Mouse (Mus musculus) ES-E14 (cell line): ENCODE measurements around the gene Msl1. TPM values are rescaled to one million over a fixed set of nuclear protein-coding genes. Genes with fewer than 3 reads are reported as not detected.

ENCODE experiments used
- DNase-seq: peaks from one replicate; pipeline ENCODE4 v3.0.0-alpha.2; 2013; ENCODE audit warnings: low read depth, low spot score
- H3K27ac ChIP-seq: 2 replicates; pipeline ENCODE4 v1.5.1; 2012; ENCODE audit warnings: low read depth, mild to moderate bottlenecking, low read length, moderate library complexity, mixed read lengths; ENCODE audit not compliant: poor library complexity, insufficient read depth, severe bottlenecking
- H3K36me3 ChIP-seq: 2 replicates; pipeline ENCODE4 v1.6.1; 2012; ENCODE audit warnings: mild to moderate bottlenecking, low read length, moderate library complexity, mixed read lengths; ENCODE audit not compliant: control insufficient read depth, poor library complexity, insufficient read depth, severe bottlenecking
- H3K4me1 ChIP-seq, 2 experiments: fragments of 150-350 bp in 1 of 2; sonication (generic) in 1 of 2; 2 replicates each; pipeline ENCODE4 v1.6.1; 2012; ENCODE audit warnings: low read length in 2 of 2, mild to moderate bottlenecking in 1 of 2, mixed read lengths in 1 of 2; ENCODE audit not compliant: control insufficient read depth in 2 of 2, insufficient read depth in 2 of 2, poor library complexity in 1 of 2
- H3K4me3 ChIP-seq, 2 experiments: fragments of 150-350 bp in 1 of 2; sonication (generic) in 1 of 2; 2 replicates each; pipeline ENCODE4 v1.5.1; 2012; ENCODE audit warnings: low read length in 2 of 2, low read depth in 1 of 2, mild to moderate bottlenecking in 1 of 2, mixed read lengths in 1 of 2; ENCODE audit not compliant: insufficient read depth in 1 of 2, poor library complexity in 1 of 2, severe bottlenecking in 1 of 2
- H3K9ac ChIP-seq: 2 replicates; pipeline ENCODE4 v1.6.1; 2012; ENCODE audit warnings: low read depth, mild to moderate bottlenecking, low read length, mixed read lengths; ENCODE audit not compliant: poor library complexity, insufficient read depth, severe bottlenecking
- H3K9me3 ChIP-seq: fragments of 150-350 bp; sonication (generic); 2 replicates; pipeline ENCODE4 v1.6.1; 2012; ENCODE audit warnings: low read depth, mild to moderate bottlenecking, low read length; ENCODE audit not compliant: control insufficient read depth, insufficient read depth
- CHD2 ChIP-seq: IDR thresholded peaks from 2 replicates; pipeline ENCODE4 v1.6.1; 2014; ENCODE audit warnings: mild to moderate bottlenecking, low read depth, low read length, inconsistent platforms
- HCFC1 ChIP-seq: IDR thresholded peaks from 2 replicates; pipeline ENCODE4 v1.6.1; 2012; ENCODE audit warnings: low read length, inconsistent platforms, borderline replicate concordance; ENCODE audit not compliant: insufficient read depth
- MAFK ChIP-seq: IDR thresholded peaks from 2 replicates; pipeline ENCODE4 v1.6.1; 2014; ENCODE audit warnings: mild to moderate bottlenecking, low read depth, low read length, inconsistent platforms; ENCODE audit not compliant: insufficient read depth
- ZC3H11A ChIP-seq: IDR thresholded peaks from 2 replicates; pipeline ENCODE4 v1.6.1; 2012; ENCODE audit warnings: low read depth, mild to moderate bottlenecking, inconsistent platforms, low read length, borderline replicate concordance
- ZNF384 ChIP-seq: IDR thresholded peaks from 2 replicates; pipeline ENCODE4 v1.6.1; 2012; ENCODE audit warnings: low read depth, low read length, inconsistent platforms
- in situ Hi-C, 2 experiments: fragments of 600-800 bp; cut with MboI; formaldehyde crosslinking; loops; one replicate each; pipeline ENCODE4 v1.15.1; 2025; ENCODE audit warnings: low sequenced_read_pairs in 2 of 2, inconsistent platforms in 1 of 2; ENCODE audit not compliant: unreplicated experiment in 2 of 2
- total RNA-seq: library from RNA; depleted of rRNA; stranded (reverse); fragments of 300-350 nt; gene quantifications from 2 replicates; pipeline ENCODE4 v1.2.3, GENCODE M21; 2012

The Msl1 gene
- total RNA-seq, 1 experiment: 27.1 TPM

DNA sequence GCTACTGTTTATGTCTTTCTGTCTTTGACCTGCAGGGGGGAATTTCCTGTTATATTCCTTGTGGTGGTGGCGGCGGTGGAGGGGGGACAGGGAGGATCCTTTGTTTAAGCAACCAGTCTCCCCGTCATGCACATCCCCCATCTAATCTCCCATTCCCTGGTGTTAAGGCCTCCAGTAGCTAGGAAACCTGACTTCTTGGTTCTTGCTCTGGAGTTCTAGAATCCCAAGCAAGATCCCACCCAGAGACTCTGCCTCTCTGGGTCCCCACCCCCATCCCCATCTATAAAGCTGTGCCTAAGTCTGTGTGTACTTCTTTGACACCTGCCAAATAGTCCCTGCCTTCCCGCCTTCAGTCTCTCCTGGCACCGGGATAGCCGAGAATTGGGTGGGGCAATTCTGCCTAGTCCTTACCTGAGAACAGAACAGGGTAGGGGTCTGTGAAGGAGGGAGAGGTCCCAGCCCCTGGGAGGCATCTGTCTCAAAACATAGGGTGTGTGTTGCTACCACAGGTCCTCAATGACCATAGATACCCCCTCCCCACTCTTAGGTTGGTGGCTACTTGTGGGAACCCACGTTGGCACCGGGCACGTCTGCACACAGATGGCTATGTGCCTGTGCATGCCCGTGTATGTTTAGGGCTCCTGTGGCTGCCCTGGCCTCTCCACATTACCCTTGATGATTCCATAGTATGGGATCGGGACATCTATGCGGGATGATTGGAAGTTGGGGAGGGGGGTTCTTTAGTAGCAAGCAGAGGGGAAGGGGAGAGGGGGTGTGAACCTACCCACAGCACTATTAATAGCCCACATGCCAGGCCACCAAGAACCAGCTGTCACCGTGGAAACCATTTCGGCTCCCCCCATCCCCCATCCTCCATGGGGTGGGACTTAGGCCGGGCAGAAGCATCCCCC is 46.6 kb upstream of the Msl1 start:
- no peak overlapping the region for H3K4me3 ChIP-seq
- peaks cover 16 to 59% of the 10 kb centered on the region in 2 experiments for H3K4me1 ChIP-seq
- in situ Hi-C loops: no loop called here
- no peaks in the 10 kb centered on the region for H3K9me3 ChIP-seq
- no peak overlapping the region; the same call in 1 of the 2 replicates for H3K9ac ChIP-seq
- no peak overlapping the region for H3K27ac ChIP-seq
- H3K36me3 ChIP-seq: no peaks in the 10 kb centered on the region
- TF ChIP-seq ZC3H11A: no peak
- no peak for TF ChIP-seq MAFK
- no peak for TF ChIP-seq HCFC1
- TF ChIP-seq CHD2: no peak
- no peak for TF ChIP-seq ZNF384
- DNase-seq: no peak

DNA sequence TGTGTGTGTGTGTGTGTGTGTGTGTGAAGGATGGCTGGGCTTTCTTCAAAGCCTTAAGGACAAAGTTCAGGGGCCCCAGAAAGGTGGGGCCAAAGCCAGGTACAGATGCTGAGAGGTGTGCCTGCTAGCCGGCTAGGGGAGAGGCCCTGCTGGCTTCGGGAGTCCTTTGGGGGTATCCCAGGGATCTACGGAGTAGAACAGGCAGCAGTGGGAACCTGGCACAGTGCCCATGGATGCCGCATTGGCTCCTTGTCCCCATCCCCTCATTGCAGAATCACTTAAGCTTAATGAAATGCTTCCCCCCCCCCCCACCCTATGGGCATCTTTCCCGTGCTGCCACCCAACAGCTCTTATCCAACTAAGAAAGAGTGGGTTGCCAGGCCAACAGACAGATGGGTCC is 45.6 kb upstream of the Msl1 start:
- no peak overlapping the region for H3K27ac ChIP-seq

DNA sequence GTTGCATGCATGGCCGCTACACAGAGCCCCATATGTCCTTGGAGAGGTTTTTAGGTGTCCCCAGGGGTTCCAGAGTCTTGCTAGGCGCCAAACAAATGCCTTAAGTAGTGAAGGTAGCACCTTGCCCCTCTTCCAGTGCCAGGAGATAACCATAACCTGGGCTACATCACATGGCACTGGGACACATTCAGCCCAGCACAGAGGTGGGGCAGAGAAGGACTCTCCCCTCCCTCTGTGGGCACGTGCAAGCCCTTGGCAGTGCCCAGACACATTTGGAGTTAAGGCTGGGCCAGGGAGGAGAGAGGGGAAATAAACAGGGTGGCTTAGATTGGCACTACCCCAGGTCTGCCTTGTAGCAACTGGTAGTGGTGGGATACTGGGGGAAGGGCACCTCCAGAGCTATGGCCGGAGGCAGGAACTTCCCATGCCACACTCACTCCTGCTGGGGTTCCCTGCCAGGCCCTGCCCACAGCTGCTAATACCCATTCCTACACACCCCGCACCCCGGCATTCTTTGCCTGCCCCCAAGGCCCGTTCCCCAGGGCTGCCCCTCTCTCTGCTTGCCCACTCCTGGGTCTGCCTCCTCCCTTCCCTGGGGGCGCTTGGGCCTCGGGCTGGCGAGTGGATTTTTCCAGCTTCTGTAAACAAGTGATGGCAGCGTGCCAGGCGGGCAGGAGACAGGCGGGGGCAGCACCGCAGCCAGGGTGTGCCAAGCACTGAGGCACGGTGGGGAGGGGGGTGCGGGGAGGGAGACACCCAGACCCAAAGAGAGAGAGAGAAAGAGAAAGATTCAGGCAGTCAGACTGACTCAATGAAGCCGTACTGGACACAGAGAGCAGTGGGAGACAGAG is 44.7 kb upstream of the Msl1 start:
- H3K4me1 ChIP-seq: peaks cover 17 to 58% of the 10 kb centered on the region in 2 experiments
- H3K27ac ChIP-seq: no peak overlapping the region
- in situ Hi-C loops: no loop called here
- no peak for DNase-seq
- H3K9ac ChIP-seq: no peak overlapping the region
- H3K4me3 ChIP-seq: no peak overlapping the region
- no peak for TF ChIP-seq CHD2
- no peak for TF ChIP-seq MAFK
- no peak for TF ChIP-seq HCFC1
- TF ChIP-seq ZNF384: no peak
- no peak for TF ChIP-seq ZC3H11A
- no peaks in the 10 kb centered on the region for H3K36me3 ChIP-seq
- no peaks in the 10 kb centered on the region for H3K9me3 ChIP-seq

More for the DNA sequence above, 45.6 kb upstream of the Msl1 start:
- Histone ChIP-seq H3K9ac (no peak overlapping the region), H3K4me3 (no peak overlapping the region), H3K4me1 (peaks cover 18 to 60% of the 10 kb centered on the region in 2 experiments), H3K36me3 (no peaks in the 10 kb centered on the region), H3K9me3 (no peaks in the 10 kb centered on the region)
- no peak for DNase-seq
- no peak for TF ChIP-seq ZNF384
- no peak for TF ChIP-seq ZC3H11A
- in situ Hi-C loops: no loop called here

DNA sequence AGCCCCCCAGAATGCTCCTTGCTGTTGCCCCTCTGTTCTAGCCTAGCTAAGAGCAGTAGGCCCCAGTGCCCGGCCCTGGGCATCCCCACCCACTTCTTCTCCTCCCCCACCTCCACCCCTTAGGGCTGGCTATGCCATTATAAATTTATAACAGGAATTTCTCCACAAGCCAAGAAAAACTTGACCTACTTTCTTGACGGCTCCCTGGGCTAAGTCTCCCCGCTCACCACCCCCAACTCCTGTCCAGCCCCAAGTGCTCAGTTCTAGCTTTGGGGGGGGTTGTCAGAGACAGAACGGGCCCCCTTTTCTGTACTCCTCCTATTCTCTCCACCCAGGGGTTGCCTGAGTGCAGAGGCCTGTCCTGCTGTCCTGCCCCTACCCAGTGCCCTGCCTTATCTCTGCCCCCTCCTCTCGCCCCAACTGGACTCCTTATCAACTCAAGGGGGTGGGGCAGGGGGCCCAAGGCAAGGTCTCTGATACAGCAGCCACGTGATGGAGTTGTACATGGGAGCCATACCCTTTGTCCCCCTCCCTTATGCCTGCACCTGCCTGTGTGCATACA is 44.0 kb upstream of the Msl1 start:
- H3K9ac ChIP-seq: no peak overlapping the region
- H3K4me3 ChIP-seq: no peak overlapping the region
- no peaks in the 10 kb centered on the region for H3K36me3 ChIP-seq
- peaks cover 11 to 51% of the 10 kb centered on the region in 2 experiments for H3K4me1 ChIP-seq
- H3K27ac ChIP-seq: no peak overlapping the region
- no peaks in the 10 kb centered on the region for H3K9me3 ChIP-seq
- in situ Hi-C loops: no loop called here
- no peak for DNase-seq
- TF ChIP-seq CHD2: no peak
- no peak for TF ChIP-seq ZC3H11A
- TF ChIP-seq ZNF384: no peak
- TF ChIP-seq MAFK: no peak
- no peak for TF ChIP-seq HCFC1
